Mouse (Mus musculus) c-Kit-negative CD71-positive TER-119-positive erythroid progenitor cells, embryonic 14.5 days (primary cell): ENCODE results near the gene Gpam.
A peak's percentile ranks its signal among the peaks of the same experiment; 100 is the strongest.

Source experiments
- DNase-seq: peaks from one replicate; pipeline ENCODE4 v3.0.0-alpha.2; 2013; ENCODE audit warnings: low read depth, low spot score

The Gpam gene

DNA sequence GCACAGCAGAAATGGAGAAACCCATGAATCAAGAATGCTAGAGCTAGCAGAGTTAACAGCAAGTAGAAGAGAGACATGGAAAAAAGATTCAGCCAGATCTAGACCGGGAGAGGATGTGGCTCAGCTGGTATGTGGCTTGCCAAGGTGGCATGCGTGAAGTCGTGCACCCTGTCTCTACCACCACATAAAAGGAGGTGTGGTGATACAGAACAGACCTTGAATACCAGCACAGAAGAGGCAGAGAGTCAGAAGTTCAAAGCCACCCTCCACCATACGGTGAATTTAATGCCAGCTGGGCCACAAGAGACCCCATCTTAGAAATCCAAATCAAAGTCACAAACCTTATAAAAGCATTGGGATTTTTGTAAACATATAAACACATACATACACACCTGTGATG is 25.4 kb downstream of the Gpam start:
- no peak for DNase-seq

DNA sequence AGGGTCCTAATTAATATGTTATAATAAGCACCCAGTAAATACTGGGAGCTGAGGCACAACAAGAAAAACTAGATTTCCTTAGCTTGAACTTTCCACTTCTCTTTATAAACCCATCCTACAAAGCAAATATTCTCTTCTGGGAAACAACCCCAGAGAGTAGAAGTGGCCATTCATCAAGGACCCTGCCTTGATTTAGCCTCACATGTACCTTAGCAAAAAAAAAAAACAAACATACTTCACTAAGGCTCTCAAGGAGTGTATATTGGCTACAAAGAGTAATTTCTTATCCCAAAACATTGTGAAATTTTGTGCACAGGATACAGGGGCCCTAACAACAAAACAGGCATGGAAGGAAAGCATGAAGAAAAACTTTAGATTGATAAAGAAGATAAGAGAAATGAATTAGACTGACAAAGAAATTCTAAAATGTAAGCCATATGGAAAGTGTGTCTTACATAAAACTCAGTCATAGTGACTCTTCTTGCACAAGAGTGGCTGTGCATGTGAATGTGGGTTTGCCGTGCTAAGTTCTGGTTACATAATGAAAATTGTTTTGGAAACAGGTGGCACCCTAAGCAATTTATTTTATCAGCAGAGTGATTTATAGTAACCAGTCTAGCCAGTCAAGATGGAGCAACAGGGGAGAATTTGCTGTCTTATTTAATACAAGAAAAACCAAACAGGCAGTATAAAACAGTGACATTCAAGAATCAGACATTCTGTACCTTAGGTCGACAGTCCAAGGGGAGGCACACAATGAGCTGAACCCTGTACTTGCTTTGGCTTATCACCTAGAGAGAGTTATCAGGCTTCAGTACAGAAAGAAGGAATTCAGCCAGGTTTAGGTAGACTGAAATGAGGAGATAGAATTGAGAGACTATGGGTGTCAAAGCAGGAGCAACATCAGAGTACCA is 26.6 kb downstream of the Gpam start:
- no peak for DNase-seq

DNA sequence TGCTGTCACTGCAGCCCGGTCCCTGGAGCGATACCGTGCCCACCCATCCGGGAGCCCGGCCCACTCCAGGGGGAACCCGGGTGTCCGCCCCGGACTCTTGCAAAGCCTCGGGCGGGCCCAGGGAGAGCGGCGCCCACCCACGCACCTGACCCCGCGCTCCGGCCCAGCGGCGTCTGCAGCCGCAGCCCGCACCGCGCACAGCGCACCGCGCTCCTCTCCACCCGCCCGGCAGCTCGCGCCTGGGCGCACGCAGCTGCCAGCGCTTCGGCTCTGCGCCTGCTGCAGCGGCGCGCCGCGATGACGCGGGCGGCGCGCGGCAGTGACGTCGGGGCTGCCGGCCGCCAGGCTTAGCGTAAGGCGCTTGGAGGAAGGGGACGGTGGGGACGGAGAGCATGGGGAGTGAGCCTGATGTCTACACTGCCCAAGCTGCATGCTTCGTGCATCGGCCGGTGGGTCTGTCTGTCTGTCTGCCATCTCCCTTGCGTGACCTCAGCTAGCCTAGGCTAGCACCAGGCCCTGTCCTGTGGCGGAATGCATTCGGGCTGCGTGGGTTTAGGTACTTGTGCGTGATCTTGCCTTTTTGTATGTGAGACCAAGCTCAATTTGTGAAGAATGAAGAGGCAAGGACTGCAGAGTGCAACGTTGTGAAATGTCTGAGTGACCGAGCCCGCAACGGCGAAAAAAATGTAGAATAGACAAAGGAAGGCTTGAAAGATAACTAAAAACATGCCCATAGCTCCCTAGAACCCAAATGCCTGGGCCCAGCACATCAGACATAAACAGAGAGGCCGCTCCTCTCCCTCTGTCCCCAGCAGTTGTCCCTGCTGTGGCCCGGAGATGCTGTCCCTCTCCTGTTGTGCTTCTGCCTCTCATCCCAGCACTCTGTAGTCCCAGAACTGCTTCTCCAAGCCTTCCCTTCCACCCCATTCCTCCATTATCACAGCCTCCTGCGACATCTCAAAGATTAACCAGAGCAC is 27.6 kb downstream of the Gpam start:
- DNase-seq = peak; percentile 68

DNA sequence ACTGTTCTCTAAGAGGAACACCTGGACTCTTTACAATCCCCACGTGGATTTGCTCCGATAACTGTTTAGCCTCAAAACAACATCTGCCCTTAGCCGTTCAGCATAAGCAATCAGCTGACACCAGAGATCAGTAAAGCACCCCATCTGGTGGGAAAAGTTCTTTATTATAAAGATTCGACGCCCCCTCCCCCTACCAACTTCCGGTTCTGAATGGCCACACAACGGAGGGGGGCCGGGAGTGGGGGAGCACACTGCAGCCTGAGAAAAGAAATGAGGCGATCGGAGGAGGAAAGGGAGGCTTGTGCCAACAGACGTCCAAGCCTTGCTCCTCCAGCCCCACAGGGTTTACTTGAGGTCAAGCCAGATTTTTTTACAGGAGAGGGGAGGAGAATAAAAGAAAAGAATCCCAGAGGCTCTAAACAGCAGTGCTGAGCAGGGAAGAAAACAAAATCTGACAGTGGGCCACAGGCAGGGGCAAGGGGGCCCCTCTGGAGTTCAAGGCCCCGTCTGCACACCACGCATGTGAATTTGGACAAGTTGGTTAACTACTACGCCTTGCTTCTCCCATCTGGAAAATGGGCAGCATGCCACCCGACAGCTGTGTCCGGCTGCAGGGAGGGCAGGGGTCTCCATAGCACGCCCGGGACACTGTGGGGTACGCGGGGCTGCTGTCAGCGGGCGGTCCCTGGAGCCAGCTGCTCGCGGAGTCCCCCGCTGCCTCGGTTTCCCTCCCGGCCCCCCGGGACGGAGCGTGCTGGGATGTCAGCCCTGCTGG is 28.4 kb downstream of the Gpam start:
- DNase-seq = no peak

DNA sequence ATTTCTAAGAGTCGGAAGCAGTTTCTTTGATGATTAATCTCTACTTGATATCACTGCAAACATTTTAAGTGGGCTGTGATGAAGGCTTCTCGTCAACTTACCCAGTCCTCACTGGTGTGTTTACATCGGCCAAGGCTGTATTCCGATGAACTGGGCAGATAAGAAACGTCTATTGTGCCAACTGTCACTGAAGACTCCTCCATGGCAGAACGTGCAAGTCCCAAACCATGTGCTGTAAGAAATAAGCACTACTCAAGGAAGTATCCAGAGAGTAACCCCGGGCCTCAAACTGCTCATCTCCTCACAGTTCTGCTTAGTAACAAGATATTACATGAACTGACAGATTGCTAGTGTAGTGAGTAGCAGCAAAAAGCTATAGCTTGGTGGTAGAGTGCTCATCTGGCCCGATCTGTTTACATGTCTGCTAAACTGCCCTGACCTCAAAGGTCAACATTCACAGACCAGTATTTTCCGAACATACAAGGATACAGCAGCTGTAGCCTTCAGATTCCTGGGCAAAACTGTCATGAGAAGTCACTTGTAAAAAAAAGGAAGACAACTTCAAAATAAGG is 29.6 kb downstream of the Gpam start:
- no peak for DNase-seq

DNA sequence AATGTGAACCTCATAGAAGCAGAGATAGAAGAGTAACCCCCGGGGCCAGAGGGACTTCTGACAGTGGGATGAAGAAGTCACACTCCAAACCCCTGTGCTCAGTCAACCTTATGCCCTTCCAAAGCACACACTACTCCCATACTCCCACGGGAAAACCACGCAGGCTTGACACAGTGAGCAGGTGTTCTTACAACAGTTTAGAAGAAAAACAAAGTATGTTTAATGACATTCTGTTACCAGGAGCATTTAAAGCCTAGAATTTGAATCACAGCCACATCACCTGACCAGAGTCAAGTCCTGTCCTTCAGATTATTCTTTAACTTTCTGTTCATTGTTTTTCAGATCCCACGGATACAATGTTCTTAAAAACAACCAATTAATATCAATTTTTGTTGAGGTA is 30.4 kb downstream of the Gpam start:
- DNase-seq = no peak

DNA sequence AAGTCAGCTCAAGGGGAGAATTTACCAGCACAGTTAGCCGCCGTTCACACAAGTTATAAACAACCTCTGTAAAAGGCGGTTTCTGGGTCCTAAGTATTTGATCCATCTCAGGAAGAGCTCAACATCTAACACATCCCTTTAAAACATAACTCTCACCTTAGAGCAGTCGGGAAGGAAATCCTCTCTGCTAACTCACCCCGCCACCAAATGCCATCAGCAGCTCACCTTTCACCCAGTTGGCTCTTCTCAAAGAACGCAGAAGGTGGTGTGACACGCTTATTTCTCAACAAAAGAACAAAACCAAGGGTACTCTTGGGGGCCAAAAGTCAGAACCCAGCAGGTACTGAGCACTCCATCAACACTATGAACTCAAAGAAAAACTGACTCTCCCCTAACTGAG is 31.5 kb downstream of the Gpam start:
- DNase-seq = no peak

DNA sequence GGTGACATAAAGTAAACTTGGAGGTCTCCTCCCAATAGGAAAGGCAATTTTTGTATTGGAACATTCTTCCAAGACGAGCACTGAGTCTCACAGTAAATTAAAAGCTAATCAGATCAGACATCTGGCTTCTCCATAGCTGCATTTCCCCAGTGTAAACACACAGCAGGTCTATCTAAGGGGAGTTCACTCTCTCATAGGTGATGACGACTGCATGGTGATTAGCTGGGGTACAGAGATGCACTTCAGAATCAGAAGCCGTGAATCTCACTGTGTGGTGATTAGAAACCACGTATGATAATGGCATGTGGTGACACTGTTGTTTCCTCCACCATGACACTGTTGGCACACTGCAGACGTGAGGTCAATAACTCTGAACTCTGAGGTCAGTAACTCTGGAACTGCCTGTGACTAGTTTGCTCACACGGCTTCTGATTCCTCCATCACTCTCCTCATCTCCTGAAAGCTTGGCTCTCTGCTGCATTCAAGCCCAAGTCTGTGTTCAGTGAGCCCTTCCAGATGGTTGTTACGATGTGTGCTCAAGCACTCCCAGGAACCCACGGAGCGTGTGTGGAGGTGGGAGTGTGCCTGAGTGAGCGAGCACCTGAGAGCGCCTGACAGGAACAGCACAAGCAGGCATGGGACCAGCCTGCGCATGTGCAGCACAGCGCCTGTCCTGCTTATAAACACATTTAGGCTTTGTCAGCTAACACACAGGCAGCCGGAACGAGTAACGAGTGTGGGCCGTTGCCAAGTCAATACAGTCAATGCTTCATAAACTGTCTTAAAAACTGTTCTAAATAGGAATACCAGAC is 35.2 kb downstream of the Gpam start:
- DNase-seq = no peak

DNA sequence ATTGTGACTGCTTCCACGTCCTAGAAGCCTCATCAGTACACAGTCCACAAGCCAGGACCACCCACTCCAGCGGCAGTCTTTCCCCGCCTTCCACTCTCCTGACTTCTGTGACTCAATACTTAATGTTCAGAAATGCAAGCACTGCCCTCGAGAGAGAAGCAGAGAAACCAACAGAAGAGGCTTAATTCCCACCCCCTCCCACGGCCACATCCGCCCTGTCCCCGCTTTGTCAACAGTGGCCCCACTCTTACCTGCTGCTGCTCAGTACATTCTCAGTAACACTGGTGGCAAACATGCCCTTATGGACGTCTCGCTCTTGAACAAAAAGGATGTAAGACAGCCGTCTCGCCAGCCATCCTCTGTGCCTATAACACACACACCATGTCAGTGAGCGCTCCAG is 36.2 kb downstream of the Gpam start:
- no peak for DNase-seq

DNA sequence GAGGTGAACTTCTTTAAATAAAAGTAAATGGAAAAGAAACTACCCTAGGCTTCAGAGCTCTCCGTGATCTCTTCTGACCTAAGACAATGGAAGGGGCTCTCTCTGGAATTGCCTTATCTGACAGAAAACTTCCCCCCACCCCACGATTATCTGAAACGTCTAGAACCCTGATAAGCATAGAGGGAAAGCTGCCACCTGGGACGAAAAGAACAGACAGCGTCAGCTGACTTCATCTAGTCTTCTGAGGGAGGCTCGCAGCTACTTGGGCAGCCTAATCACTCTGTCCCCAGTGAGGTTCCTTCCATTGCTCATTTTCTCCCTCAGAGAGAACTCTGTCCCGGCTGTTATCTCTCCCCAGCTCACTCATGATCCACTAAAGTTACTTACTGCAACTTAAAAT is 36.9 kb downstream of the Gpam start:
- no peak for DNase-seq

DNA sequence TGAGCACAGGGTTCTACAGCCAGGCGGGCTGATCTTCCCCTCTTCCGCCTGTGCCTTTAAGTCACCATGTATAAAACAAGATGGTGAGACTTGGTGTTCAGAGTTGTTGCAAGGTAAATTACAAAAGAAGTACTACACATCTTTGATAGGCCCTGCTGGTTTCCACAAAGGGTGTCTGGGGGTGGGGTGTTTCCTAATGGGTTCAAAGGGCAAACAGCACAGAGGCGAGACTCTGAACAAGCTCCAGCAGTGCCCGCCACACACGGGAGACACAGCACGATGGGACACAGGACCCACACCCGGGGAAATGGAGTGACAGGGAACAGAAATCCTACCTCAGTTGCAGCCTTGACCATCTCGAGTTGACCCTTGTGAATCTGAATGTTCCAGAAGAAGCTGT is 39.3 kb downstream of the Gpam start:
- DNase-seq = no peak

DNA sequence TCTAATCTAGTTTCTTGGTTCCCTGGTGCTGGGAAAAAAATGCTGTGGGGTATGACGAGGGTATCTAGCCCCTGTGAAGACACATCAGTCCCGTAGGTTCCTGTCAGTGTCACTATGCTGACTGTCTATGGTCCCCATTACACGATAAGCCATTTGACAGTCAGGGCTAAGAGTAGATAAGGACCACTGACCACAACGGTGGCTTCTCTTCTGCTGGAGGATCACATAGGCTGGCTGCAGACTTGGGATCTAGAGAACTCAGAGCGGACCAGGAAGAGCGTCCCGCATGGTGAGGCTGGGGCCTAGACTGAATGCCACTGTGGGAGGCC is 41.2 kb downstream of the Gpam start:
- DNase-seq = no peak

DNA sequence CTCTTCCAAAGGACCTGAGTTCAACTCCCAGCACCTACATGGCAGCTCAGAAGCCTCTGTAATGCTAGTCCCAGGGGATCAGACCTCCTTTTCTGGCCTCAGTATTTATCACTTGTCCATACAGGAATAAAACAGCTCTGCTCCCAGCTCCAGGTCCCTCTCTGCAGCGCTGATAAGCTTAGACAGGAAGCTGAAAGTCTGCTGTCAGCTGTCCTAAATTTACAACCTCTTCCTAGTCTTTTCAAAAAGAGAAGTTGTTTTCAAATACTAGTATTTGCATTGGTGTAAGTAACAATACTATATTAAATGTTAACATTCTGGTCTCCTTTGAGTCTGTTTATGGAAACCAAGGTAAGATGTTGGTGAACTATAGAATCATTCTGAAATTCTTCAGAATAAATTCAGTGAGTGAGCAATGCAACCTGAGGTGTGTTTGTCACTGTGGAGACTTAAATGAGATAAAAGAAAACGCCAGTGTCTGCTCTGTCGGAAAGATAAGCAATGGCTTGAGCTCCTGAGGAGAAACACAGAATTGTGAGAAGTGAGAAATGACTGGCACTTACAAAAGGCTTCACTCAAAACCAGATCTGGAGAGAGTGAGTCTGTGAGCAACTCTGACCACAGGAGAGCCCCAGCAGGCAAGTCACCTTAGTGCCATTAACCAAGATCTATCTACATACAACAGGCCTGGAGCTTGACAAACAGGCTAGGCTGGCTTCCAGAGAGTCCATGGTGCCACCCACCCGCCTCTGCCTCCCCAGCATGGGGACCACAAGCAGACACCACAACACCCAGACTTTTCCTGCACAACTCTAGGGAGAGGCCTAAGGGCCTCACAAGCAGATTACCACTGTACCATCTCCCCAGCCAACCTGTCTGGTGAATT is 41.8 kb downstream of the Gpam start:
- DNase-seq = no peak

DNA sequence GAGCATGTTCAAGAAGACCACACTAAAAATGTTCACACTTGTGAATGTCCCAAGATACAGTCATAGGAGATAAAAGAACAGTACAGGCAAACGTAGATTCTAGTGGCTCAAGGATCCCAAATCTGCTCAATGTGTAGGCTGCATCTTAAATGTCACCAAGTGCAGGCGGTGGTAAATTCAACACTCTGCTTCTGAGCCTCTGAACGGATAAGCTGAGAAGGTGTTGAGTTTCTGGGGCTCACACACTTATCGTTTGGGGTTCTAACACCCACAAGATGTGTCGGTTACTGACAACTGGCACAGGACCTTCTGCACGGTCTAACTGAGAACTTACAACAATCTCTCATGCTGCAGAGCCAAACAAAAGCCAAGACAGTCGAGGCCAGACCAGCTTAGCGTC is 50.2 kb downstream of the Gpam start:
- DNase-seq = no peak

DNA sequence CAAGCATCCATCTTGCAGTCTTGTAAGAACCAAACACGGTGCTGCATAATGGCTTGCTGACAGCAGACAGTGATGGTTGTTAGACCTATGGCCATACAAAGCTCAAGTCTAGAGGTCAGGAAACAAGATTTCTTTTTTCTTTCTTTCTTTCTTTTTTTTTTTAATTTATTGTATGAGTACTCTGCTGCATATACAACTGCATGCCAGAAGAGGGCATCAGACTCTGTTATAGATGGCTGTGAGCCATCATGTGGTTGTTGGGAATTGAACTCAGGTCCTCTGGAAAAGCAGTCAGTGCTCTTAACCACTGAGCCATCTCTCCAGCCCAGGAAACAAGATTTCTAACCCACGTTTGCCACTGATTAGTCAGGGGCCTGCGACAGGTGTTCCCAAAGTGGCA is 54.0 kb downstream of the Gpam start:
- no peak for DNase-seq

DNA sequence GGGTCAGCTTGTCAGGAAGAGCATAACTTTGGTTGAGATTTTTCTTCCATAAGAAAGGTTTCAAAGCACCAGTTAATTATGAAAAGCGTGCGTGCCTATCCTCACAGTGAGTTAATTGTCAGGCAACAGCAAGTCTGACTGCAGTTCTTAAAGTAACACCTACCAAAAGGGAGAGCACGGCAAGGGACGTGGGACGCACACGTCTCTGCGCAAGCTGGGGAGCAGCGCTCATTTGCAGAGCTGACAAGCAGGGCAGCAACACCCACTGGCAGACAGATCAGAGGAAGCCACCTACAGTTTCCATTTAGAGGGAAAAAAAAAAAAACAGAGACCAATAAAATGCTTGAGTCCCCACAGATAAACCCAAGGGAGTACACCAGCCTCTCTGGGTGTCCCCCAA is 58.0 kb downstream of the Gpam start:
- no peak for DNase-seq

DNA sequence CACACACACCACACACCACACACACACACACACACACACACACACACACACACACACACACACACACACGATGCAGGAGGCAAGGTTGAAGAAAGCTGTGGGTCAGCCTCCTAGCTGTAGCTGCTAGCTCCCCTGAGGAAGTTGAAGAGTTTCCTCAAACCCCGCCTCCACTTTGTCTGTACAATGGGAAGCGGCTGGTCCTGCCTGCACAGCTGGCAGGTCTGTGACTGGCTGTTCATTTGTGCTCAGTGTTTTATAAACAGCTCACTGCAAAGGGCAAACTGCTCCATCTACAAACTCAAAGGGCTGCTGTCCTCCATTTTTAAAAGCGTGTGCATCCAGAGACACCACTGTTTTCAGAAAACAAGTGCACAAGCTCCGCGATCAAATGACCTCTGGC is 63.8 kb downstream of the Gpam start:
- no peak for DNase-seq

DNA sequence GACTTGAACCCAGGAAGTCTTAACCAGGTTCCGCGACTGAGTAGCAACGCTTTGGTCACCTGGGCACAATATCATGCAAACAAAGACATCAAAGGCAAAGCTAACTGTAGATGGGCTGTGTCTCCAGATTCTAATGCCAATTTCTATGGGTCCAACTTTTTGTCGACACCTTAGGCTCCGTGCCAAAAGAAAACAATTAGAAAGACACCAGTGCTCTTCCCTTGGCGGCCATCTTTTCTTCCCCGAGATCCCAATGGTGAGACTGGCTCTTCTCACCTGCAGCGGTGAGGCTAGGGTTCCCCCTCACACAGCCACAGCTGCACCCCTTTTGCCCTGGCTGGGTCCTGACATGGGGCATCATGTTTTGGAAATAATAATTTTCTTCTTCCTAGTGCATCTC is 64.5 kb downstream of the Gpam start:
- no peak for DNase-seq

DNA sequence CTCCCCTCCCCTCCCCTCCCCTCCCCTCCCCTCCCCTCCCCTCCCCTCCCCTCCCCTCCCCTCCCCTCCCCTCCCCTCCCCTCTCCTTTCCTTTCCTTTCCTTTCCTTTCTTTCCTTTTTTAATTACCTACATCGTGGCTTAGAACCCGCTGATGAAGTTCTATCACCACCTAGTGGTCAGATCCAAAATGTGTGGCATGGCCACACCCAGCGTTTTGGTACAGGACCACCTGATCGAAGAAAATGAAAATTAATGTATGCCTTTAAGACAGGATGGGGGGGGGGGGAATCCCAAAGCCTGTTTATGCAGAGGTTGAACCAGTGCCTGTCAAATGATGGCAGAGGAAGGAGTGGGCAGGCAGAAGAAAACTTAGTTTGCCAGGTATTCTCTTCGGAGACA is 65.1 kb downstream of the Gpam start:
- no peak for DNase-seq

DNA sequence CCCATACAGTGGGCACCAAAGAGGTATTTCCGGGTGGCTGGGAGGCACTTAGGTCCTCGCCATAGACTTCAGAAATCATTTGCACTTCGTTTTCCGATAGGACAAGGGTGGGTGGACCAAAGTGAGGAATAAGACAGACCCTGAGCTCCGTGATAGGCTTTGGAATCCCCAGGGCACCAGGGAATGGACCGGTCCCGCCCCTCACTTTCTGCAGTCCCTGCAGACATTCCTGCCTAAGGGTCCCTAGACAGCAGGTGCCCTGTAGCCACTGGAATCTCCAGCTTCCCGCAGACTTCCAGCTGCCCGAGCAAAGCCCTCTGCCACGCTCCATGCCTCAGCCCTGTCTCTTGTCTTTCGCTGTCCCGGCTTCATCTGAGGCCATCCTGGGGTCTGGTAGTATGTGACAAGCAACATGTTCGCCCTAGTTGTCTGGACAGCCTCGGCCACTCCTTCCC is 65.6 kb downstream of the Gpam start:
- no peak for DNase-seq
